Mouse (Mus musculus) kidney, postnatal 36 days (tissue): ENCODE measurements at regions not wholly inside any gene's neighbourhood (a gene's known extent, or its start where the extent isn't known, plus 50 kb on each side); places are given as distances from the start of the nearest gene placed in this dataset.

Experiments
- DNase-seq, 2 experiments: peaks; one replicate each; pipeline ENCODE4 v3.0.0; 2021 to 2022; ENCODE audit warnings: mixed read lengths in 2 of 2

DNA sequence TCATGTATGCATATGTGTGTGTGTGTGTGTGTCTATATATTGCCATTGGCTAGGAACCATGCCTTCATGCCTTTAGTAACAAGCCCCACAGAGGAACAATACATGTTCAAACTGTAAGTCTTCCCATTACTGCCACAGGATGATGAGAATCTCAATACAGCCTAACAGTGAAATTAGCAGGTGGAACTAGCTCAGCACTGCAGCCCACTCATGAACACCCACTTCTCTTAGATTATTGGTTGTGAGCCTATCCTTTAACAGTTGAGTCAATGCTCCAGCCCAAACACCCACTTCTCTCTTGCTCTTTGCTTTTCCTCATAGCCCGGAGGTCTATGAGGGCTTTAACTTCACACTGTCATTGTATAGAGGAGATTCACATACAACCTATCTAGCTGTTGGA lies 287.5 kb upstream of the Plxna2 start:
- no peak for DNase-seq

GRCm38 (mm10) chr1:194320320-194321036 lies 297.5 kb upstream of the Plxna2 start:
- DNase-seq, result no peak

- no peak for DNase-seq
Observed at GRCm38 (mm10) chr1:194318351-194318750, 299.7 kb upstream of the Plxna2 start.

DNA sequence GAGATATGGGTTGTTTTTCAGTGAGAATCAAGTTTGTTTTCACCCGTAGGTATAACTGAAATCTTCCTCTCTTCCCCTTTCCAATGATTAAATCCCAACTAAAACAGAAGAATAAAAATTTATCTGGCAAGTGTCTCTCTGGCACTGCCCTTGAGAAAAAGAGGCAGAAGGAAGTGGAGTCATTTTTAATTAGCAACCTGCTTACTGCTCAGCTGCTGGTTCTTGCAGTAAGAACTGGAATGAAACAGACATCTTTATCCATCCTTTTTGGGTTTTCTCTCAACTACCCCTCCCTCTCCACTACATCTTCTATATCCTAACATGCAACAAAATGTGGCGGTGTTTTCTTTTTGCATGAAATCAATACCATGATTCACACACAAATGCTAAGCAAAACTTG lies 302.4 kb upstream of the Plxna2 start:
- DNase-seq, result no peak

DNA sequence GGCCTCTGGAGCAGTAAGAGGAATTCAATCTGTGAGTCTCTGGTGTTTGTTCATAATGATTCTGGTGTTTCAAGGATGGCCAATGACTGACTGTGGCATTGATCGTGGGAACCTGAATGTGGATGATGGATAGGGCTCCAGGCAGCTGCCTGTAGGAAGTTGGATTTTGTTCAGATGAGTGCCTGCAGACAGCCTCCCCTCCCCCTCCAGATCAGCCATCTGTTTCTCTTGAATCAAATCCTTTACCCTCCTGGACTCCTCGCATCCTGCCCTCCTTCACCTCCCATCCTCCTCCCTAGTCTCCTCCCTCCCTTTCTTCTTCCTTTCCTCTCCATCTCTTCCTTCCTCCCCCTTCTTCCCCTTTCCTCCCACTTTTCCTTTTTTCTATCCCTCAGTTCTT lies 307.6 kb upstream of the Plxna2 start:
- no peak for DNase-seq

DNA sequence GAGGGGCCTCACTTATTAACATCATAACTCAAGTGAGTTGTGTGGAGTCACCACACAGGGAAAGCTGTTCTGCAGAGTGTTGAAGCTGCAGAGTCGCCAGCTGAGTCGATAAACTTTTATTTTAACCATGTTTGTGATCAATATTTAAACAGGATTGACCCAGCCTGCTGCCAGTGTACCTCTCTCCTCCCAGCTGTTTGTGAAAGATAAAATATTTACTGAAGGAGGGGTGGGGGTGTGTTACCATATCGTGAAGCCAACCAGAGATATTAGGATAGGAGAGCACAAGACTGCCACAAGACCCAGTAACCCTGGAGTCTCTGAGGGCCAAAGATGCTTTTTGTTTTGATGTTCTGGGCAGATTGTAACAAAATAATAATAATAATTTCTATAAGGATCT lies 309.4 kb upstream of the Plxna2 start:
- no peak for DNase-seq

- no peak for DNase-seq
Observed at GRCm38 (mm10) chr1:194303951-194304350, 314.1 kb upstream of the Plxna2 start.

- DNase-seq, result no peak
Observed at GRCm38 (mm10) chr1:194302775-194303174, 315.2 kb upstream of the Plxna2 start.

GRCm38 (mm10) chr1:194281941-194282340 lies 336.1 kb upstream of the Plxna2 start:
- no peak for DNase-seq

- no peak for DNase-seq
Observed at GRCm38 (mm10) chr1:194268028-194268427, 350.0 kb upstream of the Plxna2 start.

DNA sequence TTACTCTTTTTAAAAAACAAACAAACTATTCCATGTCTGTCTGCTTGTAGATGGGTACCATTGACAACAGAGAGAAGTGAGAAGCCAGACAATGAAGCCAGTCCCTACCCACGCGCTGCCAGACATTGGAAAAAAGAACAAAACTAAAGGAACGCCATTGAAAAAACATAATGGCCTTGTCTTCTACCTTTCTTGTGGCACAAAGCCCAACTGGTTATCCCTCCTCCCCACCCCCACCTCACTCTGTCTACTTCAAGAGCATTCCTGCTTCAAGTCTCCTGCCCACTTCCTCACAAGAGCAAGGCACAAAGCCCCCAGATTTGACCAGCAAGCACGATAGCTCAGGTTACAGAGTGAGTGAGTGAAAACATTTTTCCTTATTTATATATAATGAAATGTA lies 355.6 kb upstream of the Plxna2 start:
- DNase-seq, result no peak

- DNase-seq, result no peak
Observed at GRCm38 (mm10) chr1:194259957-194260356, 358.1 kb upstream of the Plxna2 start.

GRCm38 (mm10) chr1:194244776-194245366 lies 373.1 kb upstream of the Plxna2 start:
- DNase-seq, result no peak

- no peak for DNase-seq
Observed at GRCm38 (mm10) chr1:194241111-194241510, 376.9 kb upstream of the Plxna2 start.

GRCm38 (mm10) chr1:194231206-194231605 lies 386.8 kb upstream of the Plxna2 start:
- no peak for DNase-seq

- DNase-seq, result no peak
Observed at GRCm38 (mm10) chr1:194226550-194227160, 391.4 kb upstream of the Plxna2 start.

- no peak for DNase-seq
Observed at GRCm38 (mm10) chr1:194225786-194226185, 392.2 kb upstream of the Plxna2 start.

DNA sequence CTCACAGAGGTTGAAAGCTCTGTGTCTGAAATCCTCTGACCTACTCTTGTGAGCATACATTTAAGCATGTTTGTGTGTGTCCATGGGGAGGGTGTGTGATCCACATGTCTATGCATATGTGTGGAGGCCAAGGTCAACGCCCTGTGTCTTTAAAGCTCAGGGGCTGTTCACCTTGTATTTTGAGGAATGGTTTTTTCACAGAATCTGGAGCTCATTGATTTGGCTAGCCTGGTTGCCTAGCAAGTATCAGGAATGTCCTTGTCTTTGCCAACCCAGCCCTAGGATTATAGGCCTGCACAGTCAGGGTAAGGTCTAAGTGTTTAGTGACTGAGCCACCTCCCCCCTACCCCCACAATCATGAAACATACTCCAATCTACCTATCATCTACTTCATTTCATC lies 394.0 kb upstream of the Plxna2 start:
- no peak for DNase-seq

DNA sequence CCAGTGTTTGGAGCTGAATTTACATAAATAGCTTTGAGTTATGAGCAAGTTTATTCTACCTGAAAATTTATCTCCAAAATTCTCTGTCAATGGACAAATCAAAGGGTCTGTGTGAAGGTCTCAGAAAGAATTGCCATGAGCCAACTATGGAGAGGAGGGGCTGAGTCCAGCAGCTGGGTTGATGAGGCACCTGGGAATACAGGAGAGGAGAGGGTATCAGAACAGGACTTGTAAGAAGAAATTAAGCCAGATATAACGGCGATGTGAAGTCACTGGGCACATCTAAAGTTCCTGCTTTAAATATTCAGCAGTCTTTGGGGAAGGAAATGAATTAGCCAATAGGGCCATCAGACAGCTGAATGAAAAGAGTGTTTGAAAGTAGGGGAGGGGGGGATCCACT lies 394.4 kb upstream of the Plxna2 start:
- no peak for DNase-seq

- DNase-seq, result peak; percentile 54 to 82
Observed at GRCm38 (mm10) chr1:194223015-194223414, 395.0 kb upstream of the Plxna2 start.

- no peak for DNase-seq
Observed at GRCm38 (mm10) chr1:194208034-194209000, 409.7 kb upstream of the Plxna2 start.

DNA sequence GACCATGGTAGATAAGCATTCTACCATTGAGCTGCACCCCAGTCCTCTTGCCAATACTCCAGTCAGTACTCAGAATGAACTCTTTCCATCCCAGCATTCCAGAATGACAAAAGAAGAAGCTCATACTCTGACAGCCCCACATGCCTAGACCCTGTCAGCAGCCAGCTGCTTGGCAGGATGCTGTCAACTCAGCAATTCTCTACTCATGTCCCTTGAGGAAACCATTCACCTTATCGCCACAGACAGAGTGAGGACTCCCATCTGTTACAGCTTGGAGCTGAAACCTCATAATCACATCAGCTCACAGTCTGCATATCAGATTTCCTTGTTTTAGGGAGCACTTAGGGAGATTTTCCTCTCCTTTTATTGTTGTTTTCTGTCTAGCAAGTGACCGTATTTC lies 420.5 kb upstream of the Plxna2 start:
- no peak for DNase-seq

DNA sequence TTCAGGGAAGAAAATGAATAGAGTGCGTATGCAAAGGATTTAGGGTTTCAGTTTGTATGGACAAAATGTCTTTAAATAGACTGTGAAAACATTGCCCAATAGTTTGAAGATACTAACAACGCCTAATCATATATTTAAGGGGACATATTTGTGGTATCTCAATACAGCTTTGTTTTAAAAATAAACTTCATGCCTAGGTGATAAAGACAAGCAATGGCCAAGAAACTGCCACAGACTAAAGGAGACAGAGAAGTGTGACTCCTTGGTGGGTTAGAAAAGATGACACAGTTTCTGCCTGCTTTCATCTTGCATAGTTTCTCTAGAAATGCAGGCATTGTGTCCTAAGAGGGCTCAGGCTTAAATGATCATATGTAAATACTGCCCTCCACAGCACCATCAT lies 435.7 kb upstream of the Plxna2 start:
- no peak for DNase-seq
